Mouse (Mus musculus) small intestine, adult 2 months (tissue): ENCODE data around the gene Csmd2.

ENCODE experiments used
- CTCF ChIP-seq: fragments of 200-500 bp; IDR thresholded peaks from 2 replicates; pipeline ENCODE4 v1.5.1; 2012; ENCODE audit warnings: low read depth, mild to moderate bottlenecking, control low read depth, inconsistent platforms, low read length, moderate library complexity, mixed read lengths; ENCODE audit not compliant: insufficient replicate concordance, insufficient read length; ENCODE audit errors: extremely low read depth
- POLR2A ChIP-seq: fragments of 200-500 bp; IDR thresholded peaks from 2 replicates; pipeline ENCODE4 v1.6.1; 2012; ENCODE audit warnings: low read depth, mild to moderate bottlenecking, control low read depth, inconsistent platforms, low read length, moderate library complexity

DNA sequence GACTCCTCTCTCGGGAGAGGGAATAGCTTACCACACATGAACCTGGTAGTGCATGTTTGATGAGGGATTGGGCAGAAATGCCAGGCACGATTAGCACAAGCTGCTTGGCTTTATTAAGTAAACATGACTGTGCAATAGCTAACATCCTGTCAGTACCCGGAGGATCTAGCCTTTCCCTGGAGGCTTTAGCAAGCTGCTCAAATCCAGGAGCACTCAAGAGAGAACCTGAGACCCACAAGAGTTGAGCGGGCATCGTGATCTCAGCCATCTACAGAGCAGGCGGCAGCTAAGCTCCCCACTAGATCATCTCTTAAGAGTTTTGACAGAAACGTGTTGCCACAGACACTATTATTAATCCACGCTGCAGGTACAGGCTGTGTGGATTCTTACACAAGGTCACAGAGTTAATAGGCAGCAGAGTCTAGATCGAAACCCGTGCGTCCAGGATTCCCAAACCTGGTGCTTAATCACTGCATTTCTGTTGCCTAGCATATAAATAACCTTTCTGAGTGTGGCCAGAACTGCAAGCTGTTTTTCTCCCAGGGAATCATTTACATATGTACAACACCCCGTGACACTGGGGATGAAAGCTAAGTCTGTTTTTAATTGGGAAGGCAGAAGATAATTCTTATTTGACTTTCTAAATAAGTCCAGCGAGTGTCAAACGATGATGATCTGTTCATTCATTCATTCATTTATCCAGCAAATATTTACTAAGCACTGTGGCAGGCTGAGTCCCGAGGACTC is 458.0 kb downstream of the Csmd2 start:
- TF ChIP-seq CTCF: no peak
- TF ChIP-seq POLR2A: no peak
